Mouse (Mus musculus): ENCODE measurements around the gene Pbx2.

DNA sequence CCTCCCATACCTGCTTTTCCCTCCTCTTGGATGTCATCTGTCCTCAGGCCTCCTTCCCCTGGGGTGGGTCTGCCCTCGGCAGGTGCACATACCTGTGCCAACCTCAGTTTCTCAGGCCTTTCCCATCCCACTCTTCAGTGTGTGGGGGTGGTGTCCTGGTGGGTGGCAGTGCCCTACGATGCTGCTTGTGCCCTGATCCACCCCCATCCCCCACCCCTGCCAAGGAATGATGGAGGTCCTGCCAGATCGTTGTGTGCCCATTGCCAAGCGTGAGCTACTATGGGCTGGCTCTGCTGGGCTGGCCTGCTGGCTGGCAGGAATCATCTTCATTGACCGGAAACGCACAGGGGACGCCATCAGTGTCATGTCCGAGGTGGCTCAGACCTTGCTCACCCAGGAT, 20.0 kb downstream of the Pbx2 start:
- TF ChIP-seq POLR2A (IDR thresholded peaks at IDR 0.05; ENCODE audit: insufficient read depth, low read depth, low read length) (no peak), CTCF (IDR thresholded peaks at IDR 0.05; ENCODE audit: insufficient read depth, low read depth, low read length) (no peak)
